Mouse (Mus musculus) embryo, embryonic 11.5 days (tissue): ENCODE results near the gene Rspo3.

Experiments used
- DNase-seq: peaks from one replicate; pipeline ENCODE4 v3.0.0-alpha.2; 2012; ENCODE audit warnings: low read depth, low spot score

Rspo3 gene

DNA sequence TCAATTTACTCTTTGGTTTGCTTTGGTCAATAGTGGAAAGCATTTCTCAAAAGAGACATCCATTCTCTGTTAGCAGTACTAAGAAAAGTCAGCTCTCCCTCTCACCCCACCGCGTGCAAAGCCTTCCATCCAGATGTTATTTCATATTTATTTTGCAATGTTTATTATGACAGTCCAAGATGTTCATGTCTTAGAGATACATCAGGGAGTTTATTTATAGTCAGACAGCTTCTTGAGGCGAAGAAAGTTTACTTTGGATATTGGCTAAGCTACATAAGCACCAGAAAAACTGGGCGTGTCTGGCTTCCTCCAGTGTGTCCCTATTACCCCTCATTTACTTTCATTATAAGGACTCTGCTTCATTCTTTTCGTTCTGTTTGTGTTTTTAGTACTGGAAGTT lies 94.4 kb downstream of the Rspo3 start:
- no peak for DNase-seq

DNA sequence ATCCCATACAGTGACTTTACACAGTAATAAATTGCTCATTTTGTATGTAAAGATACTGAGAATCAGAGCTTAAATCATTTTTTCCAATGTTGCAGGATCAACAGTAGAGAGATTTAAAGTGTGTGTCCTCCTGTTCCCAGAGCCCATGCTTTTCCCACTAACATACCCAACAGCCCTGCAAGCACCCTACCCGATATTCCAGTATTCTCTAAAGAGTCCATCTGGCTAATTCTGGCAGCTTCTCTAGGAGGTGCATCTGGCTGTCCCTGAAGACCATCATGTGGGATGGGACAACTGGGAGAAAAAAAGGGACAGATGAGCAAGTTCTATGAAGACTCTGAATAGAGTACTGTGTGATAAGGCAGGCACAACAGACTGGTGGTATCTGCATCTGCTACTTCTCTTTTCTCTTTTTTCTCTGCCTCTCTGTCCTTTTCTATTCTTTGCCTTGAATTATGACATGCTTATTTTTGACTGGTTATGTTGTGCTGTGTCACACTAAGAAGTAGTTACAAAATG lies 102.7 kb downstream of the Rspo3 start:
- DNase-seq, result no peak

GRCm38 (mm10) chr10:29426660-29427059 lies 109.0 kb downstream of the Rspo3 start:
- no peak for DNase-seq

GRCm38 (mm10) chr10:29424571-29424970 lies 111.1 kb downstream of the Rspo3 start:
- no peak for DNase-seq

DNA sequence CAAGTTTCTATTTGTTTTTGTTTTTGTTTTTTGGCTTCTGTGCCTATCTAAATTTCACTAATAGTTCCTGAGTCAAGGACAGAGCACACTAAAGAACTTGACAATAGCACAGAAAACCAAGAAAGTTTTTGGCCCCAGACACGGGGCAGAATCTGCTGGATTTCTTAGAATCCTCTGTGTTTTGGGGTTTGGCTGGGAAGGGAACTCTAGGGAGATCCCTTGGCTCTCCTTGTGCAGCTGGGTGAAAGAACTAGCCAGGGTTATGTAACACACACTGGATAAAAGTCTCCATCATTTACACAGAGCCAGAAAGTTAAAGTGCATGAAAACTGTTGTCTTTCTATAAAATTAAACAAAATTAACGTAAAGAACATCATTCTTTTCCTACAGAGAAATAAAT lies 121.3 kb downstream of the Rspo3 start:
- DNase-seq, result no peak

- DNase-seq, result no peak
These were observed 132.9 kb downstream of the Rspo3 start for GRCm38 (mm10) chr10:29402656-29403268.
